Mouse (Mus musculus) intestine, embryonic 16.5 days (tissue): Measurements from ENCODE around the gene Focad. TPM values are rescaled to one million over a fixed set of nuclear protein-coding genes. Genes with fewer than 3 reads are reported as not detected.

Experiments
- ATAC-seq: fragments of 200-750 bp; cut with Nextera tagmentation; 2 replicates; pipeline ENCODE4 v1.8.0; 2017; ENCODE audit warnings: moderate TSS enrichment, moderate library complexity
- H3K27ac ChIP-seq: fragments of 300-500 bp; sonication (generic); 2 replicates; pipeline ENCODE4 v1.5.1; 2014; ENCODE audit warnings: mild to moderate bottlenecking, low read length
- H3K27me3 ChIP-seq: fragments of 300-500 bp; sonication (generic); replicated peaks from 2 replicates; pipeline ENCODE4 v1.6.1; 2014; ENCODE audit warnings: low read length, control low read depth, mixed read lengths; ENCODE audit not compliant: control insufficient read depth, insufficient read depth
- H3K36me3 ChIP-seq: fragments of 300-500 bp; sonication (generic); 2 replicates; pipeline ENCODE4 v1.6.1; 2014; ENCODE audit warnings: low read length, control low read depth; ENCODE audit not compliant: control insufficient read depth, insufficient read depth
- H3K4me1 ChIP-seq: fragments of 300-500 bp; sonication (generic); 2 replicates; pipeline ENCODE4 v1.6.1; 2014; ENCODE audit warnings: low read length, control low read depth, mixed read lengths; ENCODE audit not compliant: control insufficient read depth, insufficient read depth
- H3K4me2 ChIP-seq: fragments of 300-500 bp; sonication (generic); 2 replicates; pipeline ENCODE4 v1.6.1; 2014; ENCODE audit warnings: low read depth, low read length, control low read depth
- H3K4me3 ChIP-seq: fragments of 300-500 bp; sonication (generic); 2 replicates; pipeline ENCODE4 v1.5.1; 2014; ENCODE audit warnings: mild to moderate bottlenecking, low read length
- H3K9ac ChIP-seq: fragments of 300-500 bp; sonication (generic); 2 replicates; pipeline ENCODE4 v1.6.1; 2014; ENCODE audit warnings: low read depth, low read length
- H3K9me3 ChIP-seq: fragments of 300-500 bp; sonication (generic); 2 replicates; pipeline ENCODE4 v1.6.1; 2016; ENCODE audit warnings: low read length, control low read depth; ENCODE audit not compliant: control insufficient read depth
- WGBS: fragments of 180-500 bp; shearing (Covaris S2); extraction: QIAGEN DNeasy Blood & Tissue Kit; methylation state at CpG from one replicate; pipeline ENCODE4 v1.1.7; 2014; 5-methylcytosine and 5-hydroxymethylcytosine counted together
- polyA plus RNA-seq: library from polyadenylated mRNA; unstranded; fragments of >200 nt; fragmentation: Nextera tagmentation; extraction: Ambion mirVana; gene quantifications from 2 replicates; pipeline ENCODE4 v1.2.1, GENCODE M21; 2015

The Focad gene
- polyA plus RNA-seq, 1 experiment from 2014 or later, result 11.2 TPM

GRCm38 (mm10) chr4:88138366-88138917, 44.0 kb downstream of the Focad start:
- H3K9me3 ChIP-seq, result no peaks in the 10 kb centered on the region
- H3K36me3 ChIP-seq, result no peaks in the 10 kb centered on the region
- ATAC-seq, result no peak
- no peak overlapping the region for H3K4me3 ChIP-seq
- H3K4me2 ChIP-seq, result no peak overlapping the region
- H3K27me3 ChIP-seq, result no peaks in the 10 kb centered on the region
- no peaks in the 10 kb centered on the region for H3K4me1 ChIP-seq
- 92% methylated on average over 2 of the region's 2 CpGs for WGBS
- H3K27ac ChIP-seq, result no peak overlapping the region
- H3K9ac ChIP-seq, result no peak overlapping the region

GRCm38 (mm10) chr4:88149462-88149861, 55.0 kb downstream of the Focad start:
- Histone ChIP-seq H3K9me3 (no peaks in the 10 kb centered on the region), H3K4me3 (no peak overlapping the region), H3K9ac (no peak overlapping the region), H3K27me3 (no peaks in the 10 kb centered on the region), H3K36me3 (no peaks in the 10 kb centered on the region), H3K27ac (no peak overlapping the region), H3K4me2 (no peak overlapping the region), H3K4me1 (no peaks in the 10 kb centered on the region)
- no peak for ATAC-seq
- WGBS, result 62% methylated on average over 1 of the region's 1 CpGs

- 59% methylated on average over 3 of the region's 3 CpGs for WGBS
- Histone ChIP-seq H3K4me1 (no peaks in the 10 kb centered on the region), H3K27ac (no peak overlapping the region), H3K27me3 (no peaks in the 10 kb centered on the region), H3K9me3 (no peaks in the 10 kb centered on the region), H3K9ac (no peak overlapping the region), H3K36me3 (no peaks in the 10 kb centered on the region), H3K4me3 (no peak overlapping the region), H3K4me2 (no peak overlapping the region)
- ATAC-seq, result no peak
These were observed 61.2 kb downstream of the Focad start for GRCm38 (mm10) chr4:88155490-88156160.

- Histone ChIP-seq H3K36me3 (no peaks in the 10 kb centered on the region), H3K9ac (no peak overlapping the region)
- 84% methylated on average over 5 of the region's 5 CpGs for WGBS
These were observed 62.5 kb downstream of the Focad start for GRCm38 (mm10) chr4:88156961-88157360.

GRCm38 (mm10) chr4:88157644-88158043, 63.2 kb downstream of the Focad start:
- no peak for ATAC-seq
- Histone ChIP-seq H3K27ac (no peak overlapping the region), H3K27me3 (no peaks in the 10 kb centered on the region), H3K9me3 (no peaks in the 10 kb centered on the region), H3K4me3 (no peak overlapping the region), H3K9ac (no peak overlapping the region), H3K36me3 (no peaks in the 10 kb centered on the region), H3K4me2 (no peak overlapping the region), H3K4me1 (no peaks in the 10 kb centered on the region)
- WGBS, result 85% methylated on average over 6 of the region's 6 CpGs

More at GRCm38 (mm10) chr4:88156961-88157360, 62.5 kb downstream of the Focad start:
- no peak for ATAC-seq
- H3K4me2 ChIP-seq, result no peak overlapping the region
- H3K9me3 ChIP-seq, result no peaks in the 10 kb centered on the region
- no peak overlapping the region for H3K27ac ChIP-seq
- no peaks in the 10 kb centered on the region for H3K27me3 ChIP-seq
- no peaks in the 10 kb centered on the region for H3K4me1 ChIP-seq
- no peak overlapping the region for H3K4me3 ChIP-seq

DNA sequence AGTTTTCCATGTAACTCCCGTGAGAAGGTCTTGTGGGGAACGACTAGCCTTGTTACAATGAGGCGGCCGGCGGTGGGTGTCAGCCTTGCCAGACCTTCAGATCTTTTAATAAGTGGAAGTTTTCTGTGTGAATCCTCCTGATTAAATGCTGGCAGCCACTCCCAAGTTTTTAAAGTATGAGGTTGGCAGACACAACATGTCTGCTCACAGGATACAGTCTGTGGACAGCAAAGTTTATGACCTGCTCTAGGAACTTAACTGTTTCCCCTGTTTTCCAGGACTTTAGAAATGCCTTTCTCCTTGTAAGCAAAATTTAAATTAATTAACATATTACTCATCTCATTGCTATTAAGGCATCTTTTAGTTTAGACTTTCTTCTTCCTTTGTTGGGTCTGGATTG, 64.8 kb downstream of the Focad start:
- Histone ChIP-seq H3K9me3 (no peaks in the 10 kb centered on the region), H3K4me3 (no peak overlapping the region), H3K27ac (no peak overlapping the region), H3K27me3 (no peaks in the 10 kb centered on the region), H3K4me1 (no peaks in the 10 kb centered on the region), H3K9ac (no peak overlapping the region), H3K4me2 (no peak overlapping the region), H3K36me3 (no peaks in the 10 kb centered on the region)
- 84% methylated on average over 5 of the region's 5 CpGs for WGBS
- ATAC-seq, result no peak

- no peak for ATAC-seq
- H3K27ac ChIP-seq, result no peak overlapping the region
- H3K9me3 ChIP-seq, result no peaks in the 10 kb centered on the region
- H3K36me3 ChIP-seq, result no peaks in the 10 kb centered on the region
- WGBS, result 79% methylated on average over 6 of the region's 6 CpGs
- no peak overlapping the region for H3K4me2 ChIP-seq
- no peaks in the 10 kb centered on the region for H3K4me1 ChIP-seq
- no peaks in the 10 kb centered on the region for H3K27me3 ChIP-seq
- no peak overlapping the region for H3K9ac ChIP-seq
- no peak overlapping the region for H3K4me3 ChIP-seq
These were observed 65.3 kb downstream of the Focad start for GRCm38 (mm10) chr4:88159700-88160099.

- no peaks in the 10 kb centered on the region for H3K36me3 ChIP-seq
- ATAC-seq, result no peak
- 79% methylated on average over 13 of the region's 13 CpGs for WGBS
- no peak overlapping the region for H3K9ac ChIP-seq
- H3K27ac ChIP-seq, result no peak overlapping the region
- H3K4me3 ChIP-seq, result no peak overlapping the region
- no peak overlapping the region for H3K4me2 ChIP-seq
- H3K4me1 ChIP-seq, result no peaks in the 10 kb centered on the region
- H3K27me3 ChIP-seq, result no peaks in the 10 kb centered on the region
- H3K9me3 ChIP-seq, result no peaks in the 10 kb centered on the region
These were observed 69.2 kb downstream of the Focad start for GRCm38 (mm10) chr4:88163511-88164247.

DNA sequence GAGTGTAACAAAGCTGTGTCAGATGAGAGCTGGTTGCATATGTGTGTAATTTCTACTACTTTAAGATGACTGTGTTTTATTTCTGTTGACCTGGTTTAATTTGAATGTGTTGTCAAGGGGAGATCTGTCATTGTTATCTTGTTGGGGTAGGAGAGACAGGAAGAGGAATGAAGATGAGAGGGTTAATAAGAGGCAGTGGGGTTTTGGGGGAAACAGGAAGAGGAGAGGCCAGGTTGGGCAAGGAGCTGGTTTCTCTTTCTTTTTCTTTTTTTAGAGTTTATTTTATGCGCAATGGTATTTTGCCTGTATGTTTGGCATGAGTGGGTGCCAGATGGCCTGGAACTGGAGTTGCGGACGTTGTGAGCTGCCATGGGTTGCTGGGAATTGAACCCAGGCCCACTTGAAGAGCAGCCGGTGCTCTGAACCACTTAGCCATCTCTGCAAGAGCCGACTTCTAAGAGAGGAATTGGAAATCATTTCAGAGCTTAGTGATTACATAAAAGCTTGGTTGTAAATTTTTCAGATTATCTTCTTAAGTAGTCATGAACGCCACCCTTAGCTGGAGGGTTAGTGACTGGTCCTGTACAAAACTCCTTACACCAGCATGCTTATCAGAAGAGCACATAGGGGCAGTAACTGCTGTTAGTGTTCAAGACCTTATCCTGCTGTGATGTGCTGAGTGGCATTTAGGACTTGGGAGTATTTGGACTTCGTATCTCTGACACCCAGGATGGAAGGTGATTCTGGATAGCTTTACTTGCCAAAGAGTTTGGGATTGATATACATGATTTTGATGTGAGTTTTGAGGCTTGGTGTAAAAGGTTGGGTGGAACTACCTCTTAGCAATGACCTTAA, 72.8 kb downstream of the Focad start:
- Histone ChIP-seq H3K4me1 (no peaks in the 10 kb centered on the region), H3K27me3 (no peaks in the 10 kb centered on the region), H3K27ac (no peak overlapping the region), H3K4me2 (no peak overlapping the region), H3K9ac (no peak overlapping the region), H3K9me3 (no peaks in the 10 kb centered on the region), H3K36me3 (no peaks in the 10 kb centered on the region), H3K4me3 (no peak overlapping the region)
- ATAC-seq, result no peak
- 85% methylated on average over 7 of the region's 7 CpGs for WGBS
